Mouse (Mus musculus) heart, embryonic 14.5 days (tissue): ENCODE data around the gene Gm6020. TPM values are rescaled to one million over a fixed set of nuclear protein-coding genes. Genes with fewer than 3 reads are reported as not detected.

ENCODE experiments used
- ATAC-seq: fragments of 200-750 bp; cut with Nextera tagmentation; 2 replicates; pipeline ENCODE4 v1.8.0; 2017; ENCODE audit warnings: low read depth, moderate TSS enrichment; ENCODE audit not compliant: insufficient number of reproducible peaks, insufficient read depth, low FRiP score
- H3K27ac ChIP-seq, 2 experiments: fragments of 200-500 bp in 1 of 2; fragments of 300-500 bp in 1 of 2; sonication (generic) in 1 of 2; replicated peaks in 1 of 2; 2 replicates each; pipeline ENCODE4 v1.5.1; 2012 to 2014; ENCODE audit warnings: low read depth in 2 of 2, low read length in 2 of 2, control low read depth in 1 of 2, mild to moderate bottlenecking in 1 of 2, mixed read lengths in 1 of 2; ENCODE audit not compliant: control insufficient read depth in 1 of 2, insufficient read depth in 1 of 2
- H3K27me3 ChIP-seq: fragments of 300-500 bp; sonication (generic); 2 replicates; pipeline ENCODE4 v1.6.1; 2014; ENCODE audit warnings: mild to moderate bottlenecking, low read length, control low read depth; ENCODE audit not compliant: control insufficient read depth, insufficient read depth
- H3K36me3 ChIP-seq: fragments of 300-500 bp; sonication (generic); 2 replicates; pipeline ENCODE4 v1.6.1; 2014; ENCODE audit warnings: mild to moderate bottlenecking, control low read depth, low read length, mixed read lengths; ENCODE audit not compliant: control insufficient read depth, insufficient read depth
- H3K4me1 ChIP-seq, 2 experiments: fragments of 200-500 bp in 1 of 2; fragments of 300-500 bp in 1 of 2; sonication (generic) in 1 of 2; 2 replicates each; pipeline ENCODE4 v1.6.1; 2012 to 2014; ENCODE audit warnings: low read length in 2 of 2, control low read depth in 1 of 2, mixed read lengths in 1 of 2; ENCODE audit not compliant: control insufficient read depth in 2 of 2, insufficient read depth in 2 of 2
- H3K4me2 ChIP-seq: fragments of 300-500 bp; sonication (generic); 2 replicates; pipeline ENCODE4 v1.6.1; 2014; ENCODE audit warnings: mild to moderate bottlenecking, low read length
- H3K4me3 ChIP-seq, 2 experiments: fragments of 200-500 bp in 1 of 2; fragments of 300-500 bp in 1 of 2; sonication (generic) in 1 of 2; 2 replicates each; pipeline ENCODE4 v1.5.1; 2012 to 2014; ENCODE audit warnings: low read length in 2 of 2, mild to moderate bottlenecking in 2 of 2, control low read depth in 1 of 2, low read depth in 1 of 2, moderate library complexity in 1 of 2; ENCODE audit not compliant: control insufficient read depth in 1 of 2, insufficient read depth in 1 of 2
- H3K9ac ChIP-seq: fragments of 300-500 bp; sonication (generic); 2 replicates; pipeline ENCODE4 v1.6.1; 2014; ENCODE audit warnings: mild to moderate bottlenecking, low read length
- H3K9me3 ChIP-seq: fragments of 300-500 bp; sonication (generic); 2 replicates; pipeline ENCODE4 v1.6.1; 2016; ENCODE audit warnings: low read length, control low read depth; ENCODE audit not compliant: control insufficient read depth
- WGBS: fragments of 180-500 bp; shearing (Covaris S2); extraction: QIAGEN DNeasy Blood & Tissue Kit; methylation state at CpG from one replicate; pipeline ENCODE4 v1.1.7; 2014; 5-methylcytosine and 5-hydroxymethylcytosine counted together
- polyA plus RNA-seq: library from polyadenylated mRNA; unstranded; fragments of >200 nt; fragmentation: Nextera tagmentation; extraction: Ambion mirVana; gene quantifications from 2 replicates; pipeline ENCODE4 v1.2.1, GENCODE M21; 2014

Gene Gm6020
- polyA plus RNA-seq, 1 experiment from 2014 or later, result not detected

DNA sequence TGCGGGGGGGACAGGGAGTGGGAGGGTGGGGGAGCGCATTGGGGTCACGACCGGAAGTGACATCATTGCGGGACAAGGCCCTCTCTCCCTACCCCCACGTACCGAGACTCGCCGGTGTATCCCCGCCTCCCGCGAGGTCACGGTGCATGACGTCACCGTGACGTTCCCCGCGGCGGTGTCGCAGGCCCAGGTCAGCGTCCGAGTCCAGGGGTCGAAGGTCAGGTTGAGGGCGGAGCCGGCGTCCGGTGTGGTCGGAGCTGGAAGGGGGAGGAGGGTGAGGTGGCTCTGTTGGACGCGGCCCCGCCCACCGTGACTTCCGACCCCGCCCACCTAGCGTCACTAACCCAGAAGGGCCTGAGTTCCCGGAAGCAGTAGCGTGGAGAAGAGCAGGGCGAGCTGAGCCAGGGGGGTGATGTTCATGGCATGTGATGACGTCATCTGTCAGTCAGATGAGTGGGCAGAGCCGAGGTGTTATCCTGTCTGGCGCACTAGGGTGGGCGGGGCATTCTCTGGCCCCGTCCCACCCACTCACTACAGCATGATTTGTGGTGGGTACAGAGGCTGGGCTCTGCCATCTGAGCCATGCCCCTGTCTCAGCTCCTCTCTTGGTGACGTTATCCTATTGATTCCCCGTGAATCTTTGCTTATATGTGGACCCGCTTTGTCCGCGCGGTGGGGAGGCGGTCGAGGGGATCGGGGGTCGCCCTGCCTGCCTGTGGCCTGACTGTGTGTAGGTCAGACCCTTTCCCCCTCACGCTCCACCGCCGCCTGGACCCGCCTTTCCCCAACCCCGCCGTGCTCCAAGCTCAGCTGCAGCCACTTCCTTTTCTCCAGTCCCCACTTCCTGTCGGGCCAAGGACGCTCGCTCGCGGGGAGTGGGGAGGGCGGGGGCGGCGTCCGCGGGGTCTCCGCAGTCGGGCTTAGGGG lies 43.5 kb downstream of the Gm6020 start:
- H3K27me3 ChIP-seq, result no peaks in the 10 kb centered on the region
- peaks cover 0 to 9% of the 10 kb centered on the region in 2 experiments; a peak in 1 of 4 replicates for H3K4me1 ChIP-seq
- H3K27ac ChIP-seq, result peak overlapping the region; percentile 74 to 77
- H3K4me3 ChIP-seq, result peak overlapping the region; percentile 63 to 76
- 2% methylated on average over 71 of the region's 71 CpGs for WGBS
- H3K9me3 ChIP-seq, result peaks cover 4% of the 10 kb centered on the region; the same call in 1 of the 2 replicates
- H3K36me3 ChIP-seq, result no peaks in the 10 kb centered on the region
- H3K4me2 ChIP-seq, result peak overlapping the region; percentile 65
- peak overlapping the region; percentile 66 for H3K9ac ChIP-seq
- ATAC-seq, result peak; percentile 88

DNA sequence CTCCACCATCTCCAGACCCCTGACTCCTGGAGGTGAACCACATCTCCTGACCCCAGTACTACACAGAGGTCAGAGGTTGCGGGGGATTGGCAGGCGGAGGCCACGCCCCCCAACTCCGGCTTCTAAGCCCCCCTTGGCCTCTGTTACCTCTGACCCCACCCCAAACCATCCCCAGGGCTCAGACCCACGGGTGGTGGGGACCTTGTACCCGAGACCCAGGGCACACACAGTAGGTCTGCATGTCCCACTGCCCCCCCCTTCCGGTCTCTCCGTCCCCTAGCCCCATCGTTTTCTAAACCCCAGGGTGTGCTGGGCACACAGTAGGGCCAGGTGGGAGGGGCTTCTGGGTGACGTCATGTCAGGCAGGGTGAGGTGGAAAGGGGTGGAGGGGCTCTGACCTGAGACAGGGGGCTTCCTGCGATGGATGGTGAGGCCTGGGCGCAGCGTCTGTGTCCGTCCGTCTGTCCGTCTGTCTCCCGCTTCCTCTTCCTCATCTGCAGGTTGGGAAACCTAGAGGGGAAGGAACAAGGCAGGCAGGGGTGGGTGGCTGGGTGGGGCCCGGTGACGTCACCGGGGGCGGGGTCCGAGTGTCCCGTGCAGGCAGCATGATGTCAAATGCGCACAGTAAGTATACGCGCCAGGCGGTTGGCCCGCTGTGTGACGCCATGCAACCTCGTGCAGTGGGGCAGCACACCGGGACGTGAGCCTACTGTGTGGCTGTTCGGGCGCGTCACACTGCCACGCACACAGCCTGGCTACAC lies 44.4 kb downstream of the Gm6020 start, which contains the start of gene Csf2ra:
Gene Csf2ra, minus strand, starts transcription at position 489 of the 761 bp plus-strand sequence.
- H3K27me3 ChIP-seq, result no peaks in the 10 kb centered on the region
- H3K4me2 ChIP-seq, result peak within 1 kb of the TSS; percentile 65
- peaks cover 0 to 9% of the 10 kb centered on the region in 2 experiments; a peak in 1 of 4 replicates for H3K4me1 ChIP-seq
- H3K4me3 ChIP-seq, result peak within 1 kb of the TSS; percentile 63 to 76
- peak within 1 kb of the TSS; percentile 74 to 77 for H3K27ac ChIP-seq
- ATAC-seq, result no peak
- WGBS, result 50% methylated on average over 36 of the region's 36 CpGs
- no peaks in the 10 kb centered on the region for H3K36me3 ChIP-seq
- H3K9me3 ChIP-seq, result peaks cover 4% of the 10 kb centered on the region; the same call in 1 of the 2 replicates
- H3K9ac ChIP-seq, result peak within 1 kb of the TSS; percentile 66

Other genes with a start within 250 kb of the Gm6020 start
- 36.7 and 38.7 TPM in 2 replicates for gene Zfp950, start 43.0 kb upstream of the Gm6020 start, polyA plus RNA-seq
- gene Gm7102, start 7.6 kb upstream of the Gm6020 start, polyA plus RNA-seq, result 0.23 TPM in 1 of 2 replicates, not detected in the other
- 26.2 and 32.0 TPM in 2 replicates for gene Csf2ra, start 44.5 kb downstream of the Gm6020 start, polyA plus RNA-seq
- not detected in 2 replicates for gene Gm21060, start 113.2 kb downstream of the Gm6020 start, polyA plus RNA-seq